ENCODE assay signal across 8 mouse cellular contexts in genomic region chr2:29194547-29195463, GRCm38 (mm10). TPM values are rescaled to one million over a fixed set of nuclear protein-coding genes. Genes with fewer than 3 reads are reported as not detected.
DNase-seq lines count a peak whose midpoint lies in the region; TF ChIP-seq lines count a peak whose summit lies in the region.

No protein-coding gene starts in this region.

- no peaks in the 10 kb centered on the region for H3K27me3 ChIP-seq in myocyte (ENCODE audit: control insufficient read depth, insufficient read depth, insufficient read length)
- H3K27me3 ChIP-seq in splenic B cell, adult 2 months (ENCODE audit: control insufficient read depth, insufficient read depth, low read length, poor library complexity, severe bottlenecking), result no peaks in the 10 kb centered on the region

- no peak overlapping the region for H3K4me3 ChIP-seq in myocyte

- H3ac ChIP-seq in myocyte (ENCODE audit: control insufficient read depth, insufficient read length), result no peak overlapping the region

- peak overlapping the region; percentile 69 for H3K4me2 ChIP-seq in myocyte (ENCODE audit: low read depth)

- DNase-seq in ovary, postnatal 10 days (ENCODE audit: low spot score), result peak; percentile 71
- no peak for DNase-seq in ovary, adult 18-20 months (ENCODE audit: low spot score)
- peak; percentile 90 for DNase-seq in embryo, embryonic 9.5 days (ENCODE audit: extremely low spot score)
- DNase-seq in heart, adult 8-10 months (ENCODE audit: low spot score), result peak; percentile 63
- peak; percentile 50 to 66 for DNase-seq in kidney, adult 8-10 months
- DNase-seq in liver, result peak; percentile 75
- DNase-seq in splenic B cell, adult 2 months (ENCODE audit: low read depth, low spot score), result peak; percentile 81

- H3K36me3 ChIP-seq in myocyte (ENCODE audit: control insufficient read depth, insufficient read depth), result no peaks in the 10 kb centered on the region
- H3K36me3 ChIP-seq in splenic B cell, adult 2 months (ENCODE audit: control insufficient read depth, insufficient read depth, low read length, poor library complexity, severe bottlenecking), result no peaks in the 10 kb centered on the region

- no peak for TF ChIP-seq POLR2A in myocyte (IDR thresholded peaks at IDR 0.05; ENCODE audit: insufficient read length, low read depth)

- no peaks in the 10 kb centered on the region for H3K79me2 ChIP-seq in myocyte (ENCODE audit: control insufficient read depth, insufficient read depth)

TF ChIP-seq in myocyte, 11 proteins besides CTCF, POLR2A, EP300 and RAD21:
- no peak for TF ChIP-seq USF1 (IDR thresholded peaks at IDR 0.05; ENCODE audit: low read depth)
- TF ChIP-seq MYOG (IDR thresholded peaks at IDR 0.05; ENCODE audit: control insufficient read depth in 1 of 3, insufficient read depth in 1 of 3, insufficient read length in 2 of 3, low read depth in 2 of 3), result peak in 2 of 3 experiments; percentile 3 to 35

RNA-seq across cellular contexts. Expression of gene Ntng2, which starts 58.0 kb away (rescaled TPM):
- 10 to 100 TPM in 3 of 4 experiments, 1 to 10 TPM in 1; 8.3 to 16.7 (median 13.7) TPM for total RNA-seq in heart, adult 8-10 months (2022)
- 1.5 TPM for polyA plus RNA-seq in myocyte (2012; fragmentation: generic; extraction: Trizol)
